Comparison of ENCODE assay signal across 14 mouse cellular contexts in the genomic region with DNA sequence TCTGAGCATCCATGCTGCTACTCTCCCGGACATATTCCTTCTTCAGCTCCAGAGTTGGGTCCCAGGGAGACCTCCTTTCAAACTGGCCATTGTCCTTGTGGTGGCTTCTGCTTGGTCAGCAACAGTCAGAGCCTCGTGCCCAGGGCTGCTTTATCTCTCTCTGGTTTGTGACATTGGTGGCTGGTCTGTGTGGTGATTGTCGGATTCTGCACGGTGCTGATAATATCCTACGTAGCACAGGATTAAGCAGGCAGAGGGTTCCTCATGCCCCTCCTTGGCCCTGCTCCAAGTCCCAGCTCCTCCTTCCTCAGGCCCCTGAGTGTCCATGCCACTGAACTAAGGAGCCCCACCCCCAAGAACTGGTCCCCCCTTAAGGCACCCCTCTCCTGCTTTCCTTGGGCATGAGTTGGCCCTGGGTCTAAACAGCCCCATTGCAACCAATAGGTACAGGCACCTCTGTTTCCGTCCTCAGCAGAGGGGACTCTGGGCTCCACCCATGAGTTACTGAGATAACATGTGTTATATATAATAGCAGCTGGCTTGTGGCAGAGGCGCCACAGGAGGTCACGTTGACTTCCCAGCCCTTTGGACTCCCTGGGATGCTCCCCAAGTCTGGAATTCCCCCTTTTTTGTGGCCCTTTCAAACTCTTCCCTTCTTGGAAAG. TPM values are rescaled to one million over a fixed set of nuclear protein-coding genes. Genes with fewer than 3 reads are reported as not detected.
DNase-seq lines count a peak whose midpoint lies in the region; ATAC-seq and TF ChIP-seq lines count a peak whose summit lies in the region.
"Had no signal": no experiment of that assay in that cellular context is flagged by ENCODE, and none has a peak within 500 bp of the region (broad histone marks: within the 10 kb centered on the region; RNA-seq: fewer than 3 reads in every experiment).

No protein-coding gene starts in this region.

- 19% methylated on average over 8 of the region's 8 CpGs for WGBS in heart, postnatal 0 days
- 35% methylated on average over 8 of the region's 8 CpGs for WGBS in heart, embryonic 10.5 days
- 62% methylated on average over 8 of the region's 8 CpGs for WGBS in midbrain, postnatal 0 days
- WGBS in midbrain, embryonic 13.5 days: 70% methylated on average over 8 of the region's 8 CpGs
- 43% methylated on average over 8 of the region's 8 CpGs for WGBS in intestine, postnatal 0 days

- peaks cover 53% of the 10 kb centered on the region for H3K4me1 ChIP-seq in heart, postnatal 0 days (ENCODE audit: control insufficient read depth, insufficient read depth)
- peaks cover 52% of the 10 kb centered on the region for H3K4me1 ChIP-seq in heart, embryonic 10.5 days
- H3K4me1 ChIP-seq in midbrain, postnatal 0 days (ENCODE audit: insufficient read depth, low read length): no peaks in the 10 kb centered on the region
- peaks cover 6% of the 10 kb centered on the region; the same call in 1 of the 2 replicates for H3K4me1 ChIP-seq in midbrain, embryonic 13.5 days (replicated peaks)
- no peaks in the 10 kb centered on the region for H3K4me1 ChIP-seq in intestine, postnatal 0 days (replicated peaks; ENCODE audit: control insufficient read depth, insufficient read depth, low read length)

- H3K9me3 ChIP-seq in heart, postnatal 0 days (replicated peaks; ENCODE audit: control insufficient read depth, low read length): no peaks in the 10 kb centered on the region
- H3K9me3 ChIP-seq in heart, embryonic 10.5 days: no peaks in the 10 kb centered on the region
- H3K9me3 ChIP-seq in midbrain, postnatal 0 days (ENCODE audit: low read length): no peaks in the 10 kb centered on the region
- H3K9me3 ChIP-seq in midbrain, embryonic 13.5 days: no peaks in the 10 kb centered on the region
- no peaks in the 10 kb centered on the region for H3K9me3 ChIP-seq in intestine, postnatal 0 days (ENCODE audit: control insufficient read depth)
- H3K9me3 ChIP-seq: neural tube, embryonic 13.5 days had no signal

- TF ChIP-seq EP300 in heart, postnatal 0 days (IDR thresholded peaks at IDR 0.05; ENCODE audit: low read depth): 0 out of 2 replicates have a peak, but pooled peaks have one; percentile 21

- DNase-seq in heart, postnatal 0 days (ENCODE audit: low spot score): no peak
- no peak for DNase-seq in heart, embryonic 10.5 days (ENCODE audit: low spot score)
- no peak for DNase-seq in midbrain, postnatal 0 days (ENCODE audit: low spot score)
- no peak for DNase-seq in frontal cortex, postnatal 10 days (ENCODE audit: low spot score in 2 of 2)
- no peak for DNase-seq in adipocyte (ENCODE audit: low spot score)
- DNase-seq: midbrain, embryonic 14.5 days; thymus, postnatal 14 days had no signal

- H3K4me2 ChIP-seq in heart, postnatal 0 days (ENCODE audit: low read depth, low read length): no peak overlapping the region
- no peak overlapping the region for H3K4me2 ChIP-seq in midbrain, postnatal 0 days (ENCODE audit: low read depth, low read length, poor library complexity, severe bottlenecking)
- no peak overlapping the region for H3K4me2 ChIP-seq in midbrain, embryonic 13.5 days (replicated peaks)
- H3K4me2 ChIP-seq in intestine, postnatal 0 days (replicated peaks; ENCODE audit: low read depth): no peak overlapping the region
- H3K4me2 ChIP-seq: neural tube, embryonic 13.5 days had no signal

- ATAC-seq in heart, postnatal 0 days (ENCODE audit: insufficient read depth, low read depth): no peak
- no peak for ATAC-seq in midbrain, postnatal 0 days (ENCODE audit: low FRiP score)
- no peak for ATAC-seq in midbrain, embryonic 13.5 days
- ATAC-seq in intestine, postnatal 0 days: peak; percentile 52; the same call in 1 of the 2 replicates
- peak; percentile 86 for ATAC-seq in megakaryocyte-erythroid progenitor cell, adult 5-6 weeks (replicated peaks; ENCODE audit: low FRiP score, low TSS enrichment, poor library complexity, severe bottlenecking)

- no peaks in the 10 kb centered on the region for H3K27me3 ChIP-seq in heart, postnatal 0 days (ENCODE audit: control insufficient read depth, insufficient read depth, low read length)
- H3K27me3 ChIP-seq in heart, embryonic 10.5 days (ENCODE audit: insufficient read depth, poor library complexity, severe bottlenecking): peaks cover 26% of the 10 kb centered on the region
- H3K27me3 ChIP-seq in midbrain, postnatal 0 days (ENCODE audit: insufficient read depth, low read length): no peaks in the 10 kb centered on the region
- no peaks in the 10 kb centered on the region for H3K27me3 ChIP-seq in midbrain, embryonic 13.5 days
- no peaks in the 10 kb centered on the region; the same call in 1 of the 2 replicates for H3K27me3 ChIP-seq in intestine, postnatal 0 days (replicated peaks; ENCODE audit: control insufficient read depth, insufficient read depth, low read length)
- H3K27me3 ChIP-seq: neural tube, embryonic 13.5 days had no signal

- H3K36me3 ChIP-seq in heart, postnatal 0 days (replicated peaks; ENCODE audit: control insufficient read depth, insufficient read depth, low read length): no peaks in the 10 kb centered on the region
- no peaks in the 10 kb centered on the region for H3K36me3 ChIP-seq in heart, embryonic 10.5 days
- H3K36me3 ChIP-seq in midbrain, postnatal 0 days (ENCODE audit: insufficient read depth, low read length): no peaks in the 10 kb centered on the region
- no peaks in the 10 kb centered on the region for H3K36me3 ChIP-seq in midbrain, embryonic 13.5 days
- no peaks in the 10 kb centered on the region for H3K36me3 ChIP-seq in intestine, postnatal 0 days (ENCODE audit: control insufficient read depth, insufficient read depth)
- H3K36me3 ChIP-seq: neural tube, embryonic 13.5 days had no signal

- no peak overlapping the region for H3K4me3 ChIP-seq in heart, postnatal 0 days (ENCODE audit: low read depth, low read length)
- no peak overlapping the region for H3K4me3 ChIP-seq in heart, embryonic 10.5 days
- H3K4me3 ChIP-seq in midbrain, postnatal 0 days (ENCODE audit: low read depth, low read length): no peak overlapping the region
- H3K4me3 ChIP-seq in midbrain, embryonic 13.5 days (replicated peaks): no peak overlapping the region
- no peak overlapping the region for H3K4me3 ChIP-seq in intestine, postnatal 0 days (ENCODE audit: low read depth, low read length)
- H3K4me3 ChIP-seq: neural tube, embryonic 13.5 days had no signal

- H3K27ac ChIP-seq in heart, postnatal 0 days (ENCODE audit: low read depth): peak overlapping the region; percentile 94
- H3K27ac ChIP-seq in heart, embryonic 10.5 days: no peak overlapping the region
- 0 out of 2 replicates have a peak overlapping the region, but pooled peaks have one; percentile 12 for H3K27ac ChIP-seq in midbrain, postnatal 0 days (ENCODE audit: low read depth, low read length)
- no peak overlapping the region for H3K27ac ChIP-seq in midbrain, embryonic 13.5 days
- no peak overlapping the region for H3K27ac ChIP-seq in intestine, postnatal 0 days (ENCODE audit: low read depth, low read length)
- H3K27ac ChIP-seq: neural tube, embryonic 13.5 days had no signal

- no peak for TF ChIP-seq CTCF in heart, postnatal 0 days (IDR thresholded peaks at IDR 0.05; ENCODE audit: low read depth)
- TF ChIP-seq CTCF in midbrain, postnatal 0 days (IDR thresholded peaks at IDR 0.05): no peak
- no peak for TF ChIP-seq CTCF in intestine, postnatal 0 days (IDR thresholded peaks at IDR 0.05; ENCODE audit: low read depth)

- no peak overlapping the region for H3K9ac ChIP-seq in heart, postnatal 0 days (replicated peaks; ENCODE audit: low read depth, low read length)
- no peak overlapping the region for H3K9ac ChIP-seq in midbrain, postnatal 0 days (replicated peaks; ENCODE audit: low read length, poor library complexity, severe bottlenecking)
- H3K9ac ChIP-seq in midbrain, embryonic 13.5 days (replicated peaks): no peak overlapping the region
- H3K9ac ChIP-seq in intestine, postnatal 0 days (ENCODE audit: low read depth, low read length): no peak overlapping the region
- H3K9ac ChIP-seq: neural tube, embryonic 13.5 days had no signal

RNA-seq across cellular contexts. Expression of a gene that starts 35.0 kb away (rescaled TPM):
- total RNA-seq in heart, postnatal 0 days (2014; rRNA removed; ENCODE audit: low replicate concordance): 0.54 and 0.73 TPM in 2 replicates
- polyA plus RNA-seq in heart, postnatal 0 days (2015; fragmentation: Nextera tagmentation; extraction: Ambion mirVana): 0.32 and 0.71 TPM in 2 replicates
- polyA plus RNA-seq in heart, embryonic 10.5 days (2016; fragmentation: Nextera tagmentation; extraction: Ambion mirVana): 0.11 and 0.21 TPM in 2 replicates
- total RNA-seq in midbrain, postnatal 0 days (2014; rRNA removed): 0.05 TPM in 2 replicates
- polyA plus RNA-seq in midbrain, postnatal 0 days (2015; fragmentation: Nextera tagmentation; extraction: Ambion mirVana): 0.05 TPM in 1 of 2 replicates, not detected in the other
- polyA plus RNA-seq in midbrain, embryonic 13.5 days (2015; fragmentation: Nextera tagmentation; extraction: Ambion mirVana): 0.19 TPM in 1 of 2 replicates, not detected in the other
- polyA plus RNA-seq in intestine, postnatal 0 days (2015; fragmentation: Nextera tagmentation; extraction: Ambion mirVana): 0.92 and 1.2 TPM in 2 replicates
- total RNA-seq in megakaryocyte-erythroid progenitor cell, adult 5-6 weeks (2014; fragmentation: Nextera tagmentation): not detected in 2 replicates
- total RNA-seq in megakaryocyte-erythroid progenitor cell, adult 5-6 weeks (2017): 0.30 and 0.33 TPM in 2 replicates
- polyA plus RNA-seq: midbrain, embryonic 14.5 days; neural tube, embryonic 13.5 days had no signal

RNA-seq across cellular contexts. Expression of a gene that starts 56.1 kb away (rescaled TPM):
- 0.84 TPM in 1 of 2 replicates, not detected in the other for total RNA-seq in heart, postnatal 0 days (2014; rRNA removed; ENCODE audit: low replicate concordance)
- 0.10 TPM in 1 of 2 replicates, not detected in the other for polyA plus RNA-seq in heart, postnatal 0 days (2015; fragmentation: Nextera tagmentation; extraction: Ambion mirVana)
- 0.05 and 0.06 TPM in 2 replicates for polyA plus RNA-seq in heart, embryonic 10.5 days (2016; fragmentation: Nextera tagmentation; extraction: Ambion mirVana)
- 0.16 TPM in 1 of 2 replicates, not detected in the other for total RNA-seq in midbrain, postnatal 0 days (2014; rRNA removed)
- polyA plus RNA-seq in midbrain, postnatal 0 days (2015; fragmentation: Nextera tagmentation; extraction: Ambion mirVana): 0.10 and 0.14 TPM in 2 replicates
- 0.12 TPM in 1 of 2 replicates, not detected in the other for polyA plus RNA-seq in midbrain, embryonic 13.5 days (2015; fragmentation: Nextera tagmentation; extraction: Ambion mirVana)
- polyA plus RNA-seq in intestine, postnatal 0 days (2015; fragmentation: Nextera tagmentation; extraction: Ambion mirVana): 0.08 and 0.20 TPM in 2 replicates
- total RNA-seq in megakaryocyte-erythroid progenitor cell, adult 5-6 weeks (2014; fragmentation: Nextera tagmentation): 3.3 and 5.6 TPM in 2 replicates
- total RNA-seq in megakaryocyte-erythroid progenitor cell, adult 5-6 weeks (2017): 5.3 and 7.2 TPM in 2 replicates
- total RNA-seq: adrenal gland, postnatal 25 days; left cerebral cortex, postnatal 14 days had no signal
- polyA plus RNA-seq: hindbrain, embryonic 16.5 days; neural tube, embryonic 13.5 days had no signal

Comparison
In these comparisons a context has a peak if more than half of its experiments do, and no peak if none do; other contexts are left out.
1. H3K27ac ChIP-seq: peak in heart, postnatal 0 days (single experiment) and midbrain, postnatal 0 days (single experiment); none in heart, embryonic 10.5 days (single experiment), midbrain, embryonic 13.5 days (single experiment) and intestine, postnatal 0 days (single experiment).
2. ATAC-seq: peak in intestine, postnatal 0 days (single experiment) and megakaryocyte-erythroid progenitor cell, adult 5-6 weeks (single experiment); none in heart, postnatal 0 days (single experiment), midbrain, postnatal 0 days (single experiment) and midbrain, embryonic 13.5 days (single experiment).